Mouse (Mus musculus) liver, postnatal 0 days (tissue): ENCODE data around the gene Gys1.

ENCODE experiments used
- CTCF ChIP-seq: sonication (generic); IDR thresholded peaks from 2 replicates; pipeline ENCODE4 v1.5.1; 2016; ENCODE audit warnings: antibody characterized with exemption, low read depth
- EP300 ChIP-seq: IDR thresholded peaks from 2 replicates; pipeline ENCODE4 v1.6.1; 2016; ENCODE audit warnings: antibody characterized with exemption, low read depth, mild to moderate bottlenecking

- TF ChIP-seq CTCF = no peak
- no peak for TF ChIP-seq EP300
Measured at GRCm38 (mm10) chr7:45463987-45464778, 29.5 kb downstream of the Gys1 start.
